In genomic region chr13:110688796-110689195, GRCm38 (mm10) we compare ENCODE assay signal across 29 mouse cellular contexts.
DNase-seq lines count a peak whose midpoint lies in the region; ATAC-seq lines count a peak whose summit lies in the region.
"Had no signal": no experiment of that assay in that cellular context is flagged by ENCODE, and none has a peak within 500 bp of the region (broad histone marks: within the 10 kb centered on the region; RNA-seq: fewer than 3 reads in every experiment).

No protein-coding gene starts in this region.

- peak; percentile 23 to 54 for DNase-seq in cerebellum, postnatal 14 days
- DNase-seq in cerebellum, postnatal 36 days, result no peak
- peak; percentile 25 for DNase-seq in heart, adult 11 months
- no peak for DNase-seq in midbrain, embryonic 11.5 days (ENCODE audit: low spot score, missing footprints)
- no peak for DNase-seq in midbrain, embryonic 14.5 days
- DNase-seq in right cerebral cortex, postnatal 14 days, result no peak
- DNase-seq: adrenal gland, postnatal 10 days; adrenal gland, postnatal 36 days; B cell, adult 2 months; cerebellum, adult 11-12 months; cerebellum, adult 8-10 months; cerebellum, postnatal 25 days; gastrocnemius, postnatal 10 days; gastrocnemius, postnatal 36 days; heart, postnatal 10 days; heart, postnatal 36 days had no signal

- no peak overlapping the region for H3K9ac ChIP-seq in heart, embryonic 12.5 days
- no peak overlapping the region for H3K9ac ChIP-seq in midbrain, embryonic 11.5 days (ENCODE audit: low read length)
- no peak overlapping the region for H3K9ac ChIP-seq in midbrain, embryonic 14.5 days (replicated peaks; ENCODE audit: low read length)
- H3K9ac ChIP-seq: forebrain, embryonic 13.5 days; heart, embryonic 15.5 days; hindbrain, embryonic 13.5 days; intestine, embryonic 15.5 days had no signal

- peaks cover 24% of the 10 kb centered on the region for H3K4me1 ChIP-seq in heart, embryonic 12.5 days (replicated peaks)
- H3K4me1 ChIP-seq in midbrain, embryonic 11.5 days (ENCODE audit: control insufficient read depth, insufficient read depth, low read length), result no peaks in the 10 kb centered on the region
- H3K4me1 ChIP-seq in midbrain, embryonic 14.5 days (ENCODE audit: control insufficient read depth, insufficient read depth, low read length), result no peaks in the 10 kb centered on the region

- ATAC-seq in heart, embryonic 12.5 days (ENCODE audit: insufficient number of reproducible peaks, low FRiP score), result no peak
- ATAC-seq in midbrain, embryonic 11.5 days (ENCODE audit: low FRiP score), result peak; percentile 79
- ATAC-seq in midbrain, embryonic 14.5 days (ENCODE audit: low FRiP score, low TSS enrichment), result no peak
- ATAC-seq: forebrain, embryonic 13.5 days; forebrain, embryonic 16.5 days; hindbrain, embryonic 16.5 days; intestine, embryonic 15.5 days; Patski had no signal

- no peaks in the 10 kb centered on the region for H3K36me3 ChIP-seq in heart, embryonic 12.5 days
- H3K36me3 ChIP-seq in midbrain, embryonic 11.5 days (ENCODE audit: control insufficient read depth, insufficient read depth, low read length), result no peaks in the 10 kb centered on the region
- no peaks in the 10 kb centered on the region for H3K36me3 ChIP-seq in midbrain, embryonic 14.5 days (ENCODE audit: control insufficient read depth, insufficient read depth, low read length)
- H3K36me3 ChIP-seq: forebrain, embryonic 10.5 days; G1E; heart, embryonic 15.5 days; hindbrain, embryonic 10.5 days; hindbrain, embryonic 13.5 days; intestine, embryonic 15.5 days had no signal

- H3K27ac ChIP-seq in heart, embryonic 12.5 days (ENCODE audit: poor library complexity, severe bottlenecking), result no peak overlapping the region
- H3K27ac ChIP-seq in midbrain, embryonic 11.5 days (ENCODE audit: low read depth, low read length), result no peak overlapping the region
- no peak overlapping the region for H3K27ac ChIP-seq in midbrain, embryonic 14.5 days (replicated peaks; ENCODE audit: low read depth, low read length)
- H3K27ac ChIP-seq: forebrain, embryonic 10.5 days; forebrain, embryonic 13.5 days; heart, embryonic 15.5 days; hindbrain, embryonic 10.5 days; hindbrain, embryonic 13.5 days; intestine, embryonic 15.5 days had no signal

- no peak overlapping the region for H3K4me2 ChIP-seq in heart, embryonic 12.5 days
- no peak overlapping the region for H3K4me2 ChIP-seq in midbrain, embryonic 11.5 days
- no peak overlapping the region for H3K4me2 ChIP-seq in midbrain, embryonic 14.5 days (ENCODE audit: low read length)
- H3K4me2 ChIP-seq: forebrain, embryonic 13.5 days; heart, embryonic 11.5 days; heart, embryonic 15.5 days; hindbrain, embryonic 13.5 days; intestine, embryonic 15.5 days had no signal

- H3K27me3 ChIP-seq in heart, embryonic 12.5 days (replicated peaks), result no peaks in the 10 kb centered on the region
- H3K27me3 ChIP-seq in midbrain, embryonic 11.5 days (ENCODE audit: control insufficient read depth, insufficient read depth, low read length), result peaks cover 48% of the 10 kb centered on the region
- H3K27me3 ChIP-seq in midbrain, embryonic 14.5 days (ENCODE audit: control insufficient read depth, insufficient read depth, low read length), result 0 out of 2 replicates have a peak, but pooled peaks cover 5% of the 10 kb centered on the region
- H3K27me3 ChIP-seq: CH12.LX; forebrain, embryonic 13.5 days; heart, embryonic 15.5 days; hindbrain, embryonic 13.5 days; intestine, embryonic 15.5 days; Patski had no signal

- no peak overlapping the region for H3K4me3 ChIP-seq in heart, embryonic 12.5 days
- no peak overlapping the region for H3K4me3 ChIP-seq in midbrain, embryonic 11.5 days (ENCODE audit: low read depth, low read length)
- no peak overlapping the region for H3K4me3 ChIP-seq in midbrain, embryonic 14.5 days (replicated peaks; ENCODE audit: low read depth, low read length)
- H3K4me3 ChIP-seq: forebrain, embryonic 10.5 days; forebrain, embryonic 13.5 days; heart, embryonic 15.5 days; hindbrain, embryonic 10.5 days; hindbrain, embryonic 13.5 days; intestine, embryonic 15.5 days had no signal

- 66% methylated on average over 3 of the region's 3 CpGs for WGBS in heart, embryonic 12.5 days
- 4% methylated on average over 3 of the region's 3 CpGs for WGBS in midbrain, embryonic 11.5 days
- WGBS in midbrain, embryonic 14.5 days, result 25% methylated on average over 3 of the region's 3 CpGs

- H3K9me3 ChIP-seq in heart, embryonic 12.5 days (replicated peaks), result no peaks in the 10 kb centered on the region
- H3K9me3 ChIP-seq in midbrain, embryonic 11.5 days (ENCODE audit: control insufficient read depth, low read length), result no peaks in the 10 kb centered on the region
- no peaks in the 10 kb centered on the region for H3K9me3 ChIP-seq in midbrain, embryonic 14.5 days (ENCODE audit: control insufficient read depth, low read length)
- H3K9me3 ChIP-seq: forebrain, embryonic 10.5 days; forebrain, embryonic 13.5 days; heart, embryonic 15.5 days; hindbrain, embryonic 10.5 days; hindbrain, embryonic 13.5 days; intestine, embryonic 15.5 days had no signal

Comparison
In these comparisons a context has a peak if more than half of its experiments do, and no peak if none do; other contexts are left out.
1. DNase-seq: peak in cerebellum, postnatal 14 days (2 of 2) and heart, adult 11 months (single experiment); none in cerebellum, postnatal 36 days (0 of 2), midbrain, embryonic 11.5 days (single experiment), midbrain, embryonic 14.5 days (single experiment) and right cerebral cortex, postnatal 14 days (single experiment).